Mouse (Mus musculus): ENCODE results near the gene Epb41l4b. TPM values are rescaled to one million over a fixed set of nuclear protein-coding genes. Genes with fewer than 3 reads are reported as not detected.

The Epb41l4b gene
- 0.29 and 0.31 TPM in 2 replicates for polyA plus RNA-seq (2016; fragmentation: Nextera tagmentation; extraction: Ambion mirVana)

- Histone ChIP-seq H3K9me3 (replicated peaks) (no peaks in the 10 kb centered on the region), H3K4me2 (peak within 1 kb of the TSS; percentile 99), H3K4me3 (peak within 1 kb of the TSS; percentile 76), H3K4me1 (replicated peaks) (peaks cover 11% of the 10 kb centered on the region), H3K9ac (peak within 1 kb of the TSS; percentile 85), H3K36me3 (no peaks in the 10 kb centered on the region), H3K27me3 (replicated peaks) (peaks cover 66% of the 10 kb centered on the region), H3K27ac (ENCODE audit: poor library complexity, severe bottlenecking) (no peak within 1 kb of the TSS)
- peak; percentile 82 for ATAC-seq (ENCODE audit: insufficient number of reproducible peaks, low FRiP score)
- 16% methylated on average over 134 of the region's 142 CpGs for WGBS
Measured at GRCm38 (mm10) chr4:57143026-57143937, at the start of gene Epb41l4b. Epb41l4b (minus strand) TSS chr4:57143437.

- 50% methylated on average over 9 of the region's 9 CpGs for WGBS
- Histone ChIP-seq H3K36me3 (no peaks in the 10 kb centered on the region), H3K4me3 (no peak overlapping the region), H3K9ac (no peak overlapping the region), H3K27ac (ENCODE audit: poor library complexity, severe bottlenecking) (no peak overlapping the region), H3K27me3 (replicated peaks) (no peaks in the 10 kb centered on the region), H3K4me1 (replicated peaks) (peaks cover 17% of the 10 kb centered on the region), H3K4me2 (no peak overlapping the region), H3K9me3 (replicated peaks) (no peaks in the 10 kb centered on the region)
- no peak for ATAC-seq (ENCODE audit: insufficient number of reproducible peaks, low FRiP score)
Measured at GRCm38 (mm10) chr4:57191543-57192283, 48.5 kb upstream of the Epb41l4b start.

- Histone ChIP-seq H3K4me1 (replicated peaks) (peaks cover 23% of the 10 kb centered on the region), H3K27me3 (replicated peaks) (no peaks in the 10 kb centered on the region), H3K9ac (no peak overlapping the region), H3K4me2 (no peak overlapping the region), H3K36me3 (no peaks in the 10 kb centered on the region), H3K9me3 (replicated peaks) (no peaks in the 10 kb centered on the region), H3K4me3 (no peak overlapping the region), H3K27ac (ENCODE audit: poor library complexity, severe bottlenecking) (no peak overlapping the region)
- ATAC-seq (ENCODE audit: insufficient number of reproducible peaks, low FRiP score): no peak
- whole genome bisulfite sequencing: 79% methylated on average over 2 of the region's 2 CpGs
Measured at GRCm38 (mm10) chr4:57189881-57190280, 46.6 kb upstream of the Epb41l4b start.

GRCm38 (mm10) chr4:57186035-57186434, 42.8 kb upstream of the Epb41l4b start:
- ATAC-seq (ENCODE audit: insufficient number of reproducible peaks, low FRiP score): no peak
- peaks cover 14% of the 10 kb centered on the region for H3K4me1 ChIP-seq (replicated peaks)
- H3K27ac ChIP-seq (ENCODE audit: poor library complexity, severe bottlenecking): no peak overlapping the region
- H3K4me2 ChIP-seq: no peak overlapping the region
- H3K9ac ChIP-seq: no peak overlapping the region
- H3K4me3 ChIP-seq: no peak overlapping the region
- H3K36me3 ChIP-seq: no peaks in the 10 kb centered on the region
- 32% methylated on average over 6 of the region's 6 CpGs for WGBS
- no peaks in the 10 kb centered on the region for H3K9me3 ChIP-seq (replicated peaks)
- H3K27me3 ChIP-seq (replicated peaks): no peaks in the 10 kb centered on the region

- H3K36me3 ChIP-seq: no peaks in the 10 kb centered on the region
- no peak overlapping the region for H3K27ac ChIP-seq (ENCODE audit: poor library complexity, severe bottlenecking)
- peaks cover 13% of the 10 kb centered on the region for H3K4me1 ChIP-seq (replicated peaks)
- H3K27me3 ChIP-seq (replicated peaks): no peaks in the 10 kb centered on the region
- no peak overlapping the region for H3K4me2 ChIP-seq
- H3K9ac ChIP-seq: no peak overlapping the region
- WGBS: 80% methylated on average over 8 of the region's 8 CpGs
- H3K4me3 ChIP-seq: no peak overlapping the region
- H3K9me3 ChIP-seq (replicated peaks): no peaks in the 10 kb centered on the region
- no peak for ATAC-seq (ENCODE audit: insufficient number of reproducible peaks, low FRiP score)
Measured at GRCm38 (mm10) chr4:57185462-57185861, 42.2 kb upstream of the Epb41l4b start.

GRCm38 (mm10) chr4:57183493-57183892, 40.3 kb upstream of the Epb41l4b start:
- 58% methylated on average over 4 of the region's 4 CpGs for WGBS
- Histone ChIP-seq H3K9ac (no peak overlapping the region), H3K4me3 (no peak overlapping the region), H3K9me3 (replicated peaks) (no peaks in the 10 kb centered on the region), H3K36me3 (no peaks in the 10 kb centered on the region), H3K4me2 (no peak overlapping the region), H3K4me1 (replicated peaks) (peaks cover 13% of the 10 kb centered on the region), H3K27me3 (replicated peaks) (no peaks in the 10 kb centered on the region), H3K27ac (ENCODE audit: poor library complexity, severe bottlenecking) (no peak overlapping the region)
- ATAC-seq (ENCODE audit: insufficient number of reproducible peaks, low FRiP score): no peak

- no peak overlapping the region for H3K27ac ChIP-seq (ENCODE audit: poor library complexity, severe bottlenecking)
- no peak overlapping the region for H3K9ac ChIP-seq
- H3K4me1 ChIP-seq (replicated peaks): peaks cover 13% of the 10 kb centered on the region
- no peak overlapping the region for H3K4me3 ChIP-seq
- no peak overlapping the region for H3K4me2 ChIP-seq
- no peaks in the 10 kb centered on the region for H3K36me3 ChIP-seq
- ATAC-seq (ENCODE audit: insufficient number of reproducible peaks, low FRiP score): no peak
- H3K9me3 ChIP-seq (replicated peaks): no peaks in the 10 kb centered on the region
- no peaks in the 10 kb centered on the region for H3K27me3 ChIP-seq (replicated peaks)
- 55% methylated on average over 1 of the region's 1 CpGs for WGBS
Measured at GRCm38 (mm10) chr4:57181538-57181937, 38.3 kb upstream of the Epb41l4b start.

DNA sequence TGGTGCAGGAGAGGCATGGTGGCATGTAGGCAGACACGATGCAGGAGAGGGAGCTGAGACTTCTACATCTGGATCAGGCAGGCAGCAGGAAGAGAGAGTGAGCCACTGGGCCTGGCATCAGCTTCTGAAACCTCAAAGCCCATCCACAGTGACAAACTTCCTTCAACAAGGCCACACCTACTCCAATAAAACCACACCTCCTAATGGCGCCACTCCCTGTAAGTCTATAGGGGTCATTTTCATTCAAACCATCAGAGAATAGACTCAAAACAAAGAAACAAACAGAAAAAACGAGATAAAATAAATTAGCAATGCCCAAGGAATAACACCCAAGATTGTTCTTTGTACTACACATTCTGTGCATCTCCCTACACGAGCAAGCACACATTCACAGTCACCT, 35.6 kb upstream of the Epb41l4b start:
- no peaks in the 10 kb centered on the region for H3K27me3 ChIP-seq (replicated peaks)
- no peak overlapping the region for H3K27ac ChIP-seq (ENCODE audit: poor library complexity, severe bottlenecking)
- H3K4me2 ChIP-seq: no peak overlapping the region
- H3K9ac ChIP-seq: no peak overlapping the region
- H3K36me3 ChIP-seq: no peaks in the 10 kb centered on the region
- no peak for ATAC-seq (ENCODE audit: insufficient number of reproducible peaks, low FRiP score)
- H3K4me1 ChIP-seq (replicated peaks): peaks cover 12% of the 10 kb centered on the region
- H3K9me3 ChIP-seq (replicated peaks): no peaks in the 10 kb centered on the region
- no peak overlapping the region for H3K4me3 ChIP-seq
- 71% methylated on average over 4 of the region's 4 CpGs for WGBS

GRCm38 (mm10) chr4:57175329-57175728, 32.1 kb upstream of the Epb41l4b start:
- H3K27ac ChIP-seq (ENCODE audit: poor library complexity, severe bottlenecking): no peak overlapping the region
- peaks cover 13% of the 10 kb centered on the region for H3K4me1 ChIP-seq (replicated peaks)
- H3K36me3 ChIP-seq: no peaks in the 10 kb centered on the region

DNA sequence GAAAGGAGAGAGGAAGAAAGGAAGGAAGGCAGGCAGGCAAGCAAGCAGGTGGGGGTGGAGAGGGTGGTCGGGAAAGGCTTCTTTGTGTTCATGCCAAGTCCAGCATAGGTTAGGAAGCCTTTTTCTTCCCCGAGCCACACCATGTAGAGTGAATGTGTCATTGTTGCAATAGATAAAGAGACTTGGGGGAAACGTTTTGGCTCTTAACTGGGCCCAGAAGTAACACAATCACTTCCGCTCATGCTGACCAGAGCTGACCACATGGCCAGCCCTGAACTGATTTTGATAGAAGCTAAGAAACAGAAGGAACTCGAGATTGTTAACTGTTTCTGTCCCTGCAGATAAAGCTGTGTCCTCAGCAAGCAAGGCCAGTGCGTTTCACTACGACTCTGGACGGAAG, 29.6 kb upstream of the Epb41l4b start:
- H3K4me3 ChIP-seq: no peak overlapping the region
- H3K4me2 ChIP-seq: no peak overlapping the region
- peak; percentile 55 for ATAC-seq (ENCODE audit: insufficient number of reproducible peaks, low FRiP score)
- H3K4me1 ChIP-seq (replicated peaks): peaks cover 16% of the 10 kb centered on the region
- no peaks in the 10 kb centered on the region for H3K9me3 ChIP-seq (replicated peaks)
- no peak overlapping the region for H3K27ac ChIP-seq (ENCODE audit: poor library complexity, severe bottlenecking)
- no peaks in the 10 kb centered on the region for H3K36me3 ChIP-seq
- no peak overlapping the region for H3K9ac ChIP-seq
- 45% methylated on average over 8 of the region's 8 CpGs for WGBS
- H3K27me3 ChIP-seq (replicated peaks): no peaks in the 10 kb centered on the region

More at GRCm38 (mm10) chr4:57175329-57175728, 32.1 kb upstream of the Epb41l4b start:
- WGBS: 47% methylated on average over 10 of the region's 10 CpGs
- H3K4me3 ChIP-seq: no peak overlapping the region
- peak; percentile 53; the same call in 1 of the 2 replicates for ATAC-seq (ENCODE audit: insufficient number of reproducible peaks, low FRiP score)
- H3K9me3 ChIP-seq (replicated peaks): no peaks in the 10 kb centered on the region
- H3K9ac ChIP-seq: no peak overlapping the region
- no peaks in the 10 kb centered on the region for H3K27me3 ChIP-seq (replicated peaks)
- H3K4me2 ChIP-seq: no peak overlapping the region

DNA sequence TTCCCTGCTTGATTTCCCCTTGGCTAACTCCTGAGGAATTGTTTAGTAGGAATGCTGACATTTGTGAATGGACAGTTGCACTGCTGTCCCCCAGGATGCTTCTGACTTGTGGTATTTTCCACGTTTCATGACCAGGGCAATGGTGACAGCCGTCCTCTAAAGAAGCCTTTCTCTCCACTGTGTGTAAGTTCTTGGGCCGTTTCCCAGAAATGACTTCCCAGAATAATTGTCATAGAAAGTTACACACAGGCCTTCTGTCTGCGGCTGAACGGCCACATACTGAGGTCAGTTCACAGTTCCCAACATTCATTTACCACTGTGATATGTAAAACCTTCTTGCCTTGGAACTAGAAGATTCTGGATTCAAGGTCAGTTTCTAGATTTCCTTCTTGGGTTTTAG, 28.6 kb upstream of the Epb41l4b start:
- no peaks in the 10 kb centered on the region for H3K27me3 ChIP-seq (replicated peaks)
- no peak overlapping the region for H3K4me2 ChIP-seq
- 41% methylated on average over 5 of the region's 5 CpGs for WGBS
- H3K4me3 ChIP-seq: no peak overlapping the region
- H3K9me3 ChIP-seq (replicated peaks): no peaks in the 10 kb centered on the region
- H3K9ac ChIP-seq: no peak overlapping the region
- H3K36me3 ChIP-seq: no peaks in the 10 kb centered on the region
- peaks cover 16% of the 10 kb centered on the region for H3K4me1 ChIP-seq (replicated peaks)
- ATAC-seq (ENCODE audit: insufficient number of reproducible peaks, low FRiP score): no peak
- H3K27ac ChIP-seq (ENCODE audit: poor library complexity, severe bottlenecking): no peak overlapping the region
